ENCODE assay signal across 9 mouse cellular contexts in the genomic region with DNA sequence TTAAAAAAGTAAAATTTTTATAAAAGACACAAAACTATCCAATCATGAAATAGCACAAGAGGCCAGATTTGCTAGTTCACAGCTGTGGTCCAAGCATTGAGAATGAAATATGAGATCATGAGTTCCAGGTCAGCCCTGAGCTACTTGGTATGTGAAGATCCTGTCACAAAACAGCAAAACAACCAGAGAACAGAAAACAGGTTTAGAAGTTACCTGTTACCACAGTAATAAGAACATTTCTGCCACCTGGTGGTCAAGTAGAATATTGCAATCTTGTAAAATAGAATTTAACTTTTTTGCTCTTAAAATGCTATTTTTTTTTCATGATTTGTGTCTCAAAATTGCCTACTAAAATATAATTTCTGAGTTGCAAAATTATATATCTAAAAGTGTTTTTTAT.
DNase-seq lines count a peak whose midpoint lies in the region; ATAC-seq and TF ChIP-seq lines count a peak whose summit lies in the region.
"Had no signal": no experiment of that assay in that cellular context is flagged by ENCODE, and none has a peak within 500 bp of the region (broad histone marks: within the 10 kb centered on the region; RNA-seq: fewer than 3 reads in every experiment).

No protein-coding gene starts in this region.

- peak; percentile 93 for TF ChIP-seq RAD21 in MEL (IDR thresholded peaks at IDR 0.05; ENCODE audit: low read depth, low read length)

- H3K4me1 ChIP-seq in kidney, embryonic 15.5 days: no peaks in the 10 kb centered on the region
- no peaks in the 10 kb centered on the region for H3K4me1 ChIP-seq in MEL (ENCODE audit: control insufficient read depth in 1 of 2, insufficient read depth in 2 of 2, low read length in 2 of 2)

- no peak for TF ChIP-seq POLR2A in MEL (IDR thresholded peaks at IDR 0.05; ENCODE audit: control insufficient read depth in 1 of 2, insufficient read depth in 1 of 2, low read depth in 1 of 2, low read length in 2 of 2, poor library complexity in 1 of 2)

- TF ChIP-seq EP300 in MEL (IDR thresholded peaks at IDR 0.05; ENCODE audit: low read depth in 1 of 2, low read length in 2 of 2): no peak

- no peak overlapping the region for H3K27ac ChIP-seq in kidney, embryonic 15.5 days
- H3K27ac ChIP-seq in MEL (ENCODE audit: control insufficient read depth, low read depth, low read length): no peak overlapping the region
- H3K27ac ChIP-seq: macrophage had no signal

- peak; percentile 6 to 71 (median 36); a peak in 4 of 6 replicates for TF ChIP-seq CTCF in MEL (IDR thresholded peaks at IDR 0.05 in 2 of 3, conservative IDR thresholded peaks at IDR 0.05 in 1 of 3; ENCODE audit: control insufficient read depth in 1 of 3, insufficient read depth in 1 of 3, low read depth in 2 of 3, low read length in 3 of 3, poor library complexity in 1 of 3, severe bottlenecking in 1 of 3)

- H3K79me2 ChIP-seq in MEL (ENCODE audit: control insufficient read depth, insufficient read depth, low read length, poor library complexity): no peaks in the 10 kb centered on the region

- H3K4me2 ChIP-seq in kidney, embryonic 15.5 days: no peak overlapping the region

- H3K36me3 ChIP-seq in kidney, embryonic 15.5 days: no peaks in the 10 kb centered on the region
- H3K36me3 ChIP-seq in MEL (ENCODE audit: control insufficient read depth in 1 of 2, insufficient read depth in 2 of 2, low read length in 2 of 2): no peaks in the 10 kb centered on the region

- no peaks in the 10 kb centered on the region for H3K27me3 ChIP-seq in kidney, embryonic 15.5 days
- H3K27me3 ChIP-seq in MEL (ENCODE audit: control insufficient read depth in 1 of 2, insufficient read depth in 2 of 2, low read length in 2 of 2): no peaks in the 10 kb centered on the region

- peak; percentile 3 to 11 for DNase-seq in kidney, postnatal 36 days
- peak; percentile 77 for DNase-seq in MEL (ENCODE audit: low read depth, low spot score)
- DNase-seq in c-Kit-positive CD71-negative TER-119-negative erythroid progenitor cells, embryonic 14.5 days (ENCODE audit: low read depth): peak; percentile 14
- DNase-seq in spleen, postnatal 10 days (ENCODE audit: low spot score in 2 of 2): no peak
- DNase-seq in thymus, postnatal 36 days: no peak
- DNase-seq: cerebellum, adult 18-20 months had no signal

- H3K9ac ChIP-seq in kidney, embryonic 15.5 days: no peak overlapping the region
- no peak overlapping the region for H3K9ac ChIP-seq in MEL (ENCODE audit: control insufficient read depth, low read depth, low read length, poor library complexity, severe bottlenecking)

- H3K9me3 ChIP-seq in kidney, embryonic 15.5 days (replicated peaks): no peaks in the 10 kb centered on the region
- no peaks in the 10 kb centered on the region for H3K9me3 ChIP-seq in MEL (replicated peaks; ENCODE audit: insufficient read depth, low read length)

- no peak for ATAC-seq in kidney, embryonic 15.5 days (replicated peaks; ENCODE audit: low FRiP score)
- 0 out of 2 replicates have a peak, but pooled peaks have one; percentile 49 for ATAC-seq in megakaryocyte, adult 5-6 weeks (ENCODE audit: poor library complexity, severe bottlenecking)

- no peak overlapping the region for H3K4me3 ChIP-seq in kidney, embryonic 15.5 days (replicated peaks)
- H3K4me3 ChIP-seq in MEL (ENCODE audit: control insufficient read depth in 1 of 2, insufficient read depth in 1 of 2, low read depth in 2 of 2, low read length in 2 of 2): no peak overlapping the region

TF ChIP-seq in MEL, 35 proteins besides CTCF, POLR2A, EP300 and RAD21:
- TF ChIP-seq ZC3H11A (IDR thresholded peaks at IDR 0.05; ENCODE audit: low read depth, low read length) (peak; percentile 93), USF1 (IDR thresholded peaks at IDR 0.05; ENCODE audit: low read depth, low read length) (no peak), SMC3 (IDR thresholded peaks at IDR 0.05; ENCODE audit: low read depth, low read length) (peak; percentile 86)

Comparison
In these comparisons a context has a peak if more than half of its experiments do, and no peak if none do; other contexts are left out.
1. DNase-seq: peak in kidney, postnatal 36 days (2 of 2), MEL (single experiment) and c-Kit-positive CD71-negative TER-119-negative erythroid progenitor cells, embryonic 14.5 days (single experiment); none in spleen, postnatal 10 days (0 of 2) and thymus, postnatal 36 days (0 of 2).